Mouse (Mus musculus) midbrain, postnatal 0 days (tissue): ENCODE results near the gene Trarg1. TPM values are rescaled to one million over a fixed set of nuclear protein-coding genes. Genes with fewer than 3 reads are reported as not detected.

Experiments used
- ATAC-seq: fragments of 200-750 bp; cut with Nextera tagmentation; 2 replicates; pipeline ENCODE4 v1.8.0; 2017; ENCODE audit warnings: moderate number of reproducible peaks, mild to moderate bottlenecking, moderate TSS enrichment, moderate library complexity; ENCODE audit not compliant: low FRiP score
- DNase-seq: peaks from one replicate; pipeline ENCODE4 v3.0.0-alpha.2; 2015; ENCODE audit warnings: low spot score
- H3K27ac ChIP-seq: fragments of 300-500 bp; sonication (generic); 2 replicates; pipeline ENCODE4 v1.5.1; 2014; ENCODE audit warnings: low read depth, mild to moderate bottlenecking, low read length, mixed read lengths
- H3K27me3 ChIP-seq: fragments of 300-500 bp; sonication (generic); 2 replicates; pipeline ENCODE4 v1.6.1; 2014; ENCODE audit warnings: low read length, control low read depth, mixed read lengths; ENCODE audit not compliant: insufficient read depth
- H3K36me3 ChIP-seq: fragments of 300-500 bp; sonication (generic); 2 replicates; pipeline ENCODE4 v1.6.1; 2014; ENCODE audit warnings: low read length, control low read depth, mixed read lengths; ENCODE audit not compliant: insufficient read depth
- H3K4me1 ChIP-seq: fragments of 300-500 bp; sonication (generic); 2 replicates; pipeline ENCODE4 v1.6.1; 2014; ENCODE audit warnings: mild to moderate bottlenecking, control low read depth, antibody characterized with exemption, low read length, mixed read lengths; ENCODE audit not compliant: insufficient read depth
- H3K4me2 ChIP-seq: fragments of 300-500 bp; sonication (generic); 2 replicates; pipeline ENCODE4 v1.6.1; 2014; ENCODE audit warnings: low read depth, mild to moderate bottlenecking, low read length, mixed read lengths; ENCODE audit not compliant: poor library complexity, severe bottlenecking
- H3K4me3 ChIP-seq: fragments of 300-500 bp; sonication (generic); 2 replicates; pipeline ENCODE4 v1.5.1; 2014; ENCODE audit warnings: low read depth, mild to moderate bottlenecking, low read length, moderate library complexity
- H3K9ac ChIP-seq: fragments of 300-500 bp; sonication (generic); replicated peaks from 2 replicates; pipeline ENCODE4 v1.6.1; 2014; ENCODE audit warnings: mild to moderate bottlenecking, low read length, moderate library complexity, mixed read lengths; ENCODE audit not compliant: poor library complexity, severe bottlenecking
- H3K9me3 ChIP-seq: fragments of 300-500 bp; sonication (generic); 2 replicates; pipeline ENCODE4 v1.6.1; 2016; ENCODE audit warnings: low read length, control low read depth
- CTCF ChIP-seq: IDR thresholded peaks from 2 replicates; pipeline ENCODE4 v1.5.1; 2016; ENCODE audit warnings: antibody characterized with exemption, mild to moderate bottlenecking
- WGBS: fragments of 180-500 bp; shearing (Covaris S2); extraction: QIAGEN DNeasy Blood & Tissue Kit; methylation state at CpG from one replicate; pipeline ENCODE4 v1.1.7; 2014; 5-methylcytosine and 5-hydroxymethylcytosine counted together
- polyA plus RNA-seq: library from polyadenylated mRNA; unstranded; fragments of >200 nt; fragmentation: Nextera tagmentation; extraction: Ambion mirVana; gene quantifications from 2 replicates; pipeline ENCODE4 v1.2.1, GENCODE M21; 2015
- total RNA-seq: library from RNA; depleted of rRNA; stranded (reverse); fragments of >200 nt; gene quantifications from 2 replicates; pipeline ENCODE4 v1.2.3, GENCODE M21; 2014; rRNA removed

Trarg1 gene
- total and polyA plus RNA-seq, 2 experiments from 2014 or later = 0.27 to 0.80 TPM

DNA sequence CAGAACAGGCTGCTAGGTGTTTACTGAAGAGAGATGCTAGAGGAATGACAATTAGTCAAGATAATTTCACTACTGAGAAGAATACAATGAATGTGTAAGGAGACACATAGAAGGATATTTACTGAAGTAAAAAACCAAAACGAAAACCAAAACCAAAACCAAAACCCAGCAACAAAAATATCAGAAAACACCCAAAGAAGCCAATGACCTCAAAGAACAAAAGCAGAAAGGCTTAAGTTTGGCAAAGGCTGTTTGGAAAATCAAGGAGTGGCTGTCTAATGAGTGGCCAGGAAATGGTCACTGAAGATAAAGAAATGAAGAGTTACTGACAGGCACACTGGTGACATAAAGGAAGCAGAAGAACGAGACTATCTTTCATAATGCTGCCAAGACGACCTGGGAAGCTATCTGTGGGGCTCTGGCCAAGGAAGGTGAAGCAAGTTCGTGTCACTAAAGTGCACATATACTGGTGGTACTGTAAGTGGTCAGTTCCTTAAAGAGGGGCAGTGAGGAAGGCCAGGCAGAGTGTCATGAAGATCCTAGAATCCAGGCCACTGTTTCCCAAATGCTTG is 56.2 kb downstream of the Trarg1 start:
- Histone ChIP-seq H3K4me2 (no peak overlapping the region), H3K9ac (no peak overlapping the region), H3K4me1 (no peaks in the 10 kb centered on the region), H3K36me3 (peaks cover 34% of the 10 kb centered on the region), H3K27ac (no peak overlapping the region), H3K27me3 (no peaks in the 10 kb centered on the region), H3K9me3 (no peaks in the 10 kb centered on the region), H3K4me3 (no peak overlapping the region)
- no peak for TF ChIP-seq CTCF
- 74% methylated on average over 4 of the region's 4 CpGs for WGBS
- no peak for DNase-seq
- ATAC-seq = no peak

DNA sequence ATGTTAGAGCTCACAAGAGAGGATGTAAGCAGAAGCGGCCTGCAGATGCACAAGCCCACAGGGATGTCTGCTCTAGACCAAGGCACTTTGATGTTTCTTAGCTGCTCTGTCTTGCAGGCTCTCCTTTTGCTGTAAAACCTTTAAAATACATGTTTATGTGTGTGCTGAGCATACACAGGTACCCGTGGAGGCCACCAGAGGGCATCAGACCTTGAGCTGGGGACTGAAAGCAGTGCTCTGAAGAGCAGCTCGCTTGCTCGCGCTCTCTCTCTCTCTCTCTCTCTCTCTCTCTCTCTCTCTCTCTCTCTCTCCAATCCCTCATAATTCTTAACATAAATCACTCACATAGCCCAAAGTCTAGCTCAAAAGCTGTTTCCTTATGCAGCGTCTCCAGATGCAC is 59.5 kb downstream of the Trarg1 start:
- 73% methylated on average over 6 of the region's 6 CpGs for WGBS
- H3K36me3 ChIP-seq = peaks cover 20% of the 10 kb centered on the region

DNA sequence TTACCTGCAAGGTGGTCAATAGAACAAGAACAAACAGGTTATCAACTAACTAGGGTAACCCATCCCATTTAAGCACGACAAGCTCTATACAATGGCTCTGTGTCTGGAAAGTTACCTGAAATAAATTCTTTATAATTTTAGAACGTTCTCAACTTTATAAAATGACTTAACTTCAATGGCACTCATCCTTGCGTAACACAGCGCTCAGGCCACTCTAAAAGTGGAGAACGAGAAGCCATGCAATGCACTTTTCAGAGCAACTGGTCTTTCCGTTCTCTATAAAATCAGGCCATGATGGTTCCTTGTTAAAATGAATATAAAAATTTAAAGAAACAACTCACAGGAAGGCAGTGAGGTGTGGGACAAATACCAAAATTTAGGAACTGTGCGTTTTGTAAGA is 62.9 kb downstream of the Trarg1 start:
- Histone ChIP-seq H3K4me1 (no peaks in the 10 kb centered on the region), H3K4me2 (no peak overlapping the region), H3K4me3 (no peak overlapping the region), H3K36me3 (peaks cover 16% of the 10 kb centered on the region; the same call in 1 of the 2 replicates), H3K27me3 (no peaks in the 10 kb centered on the region), H3K9ac (no peak overlapping the region), H3K9me3 (no peaks in the 10 kb centered on the region), H3K27ac (no peak overlapping the region)
- TF ChIP-seq CTCF = no peak
- 96% methylated on average over 7 of the region's 7 CpGs for WGBS
- ATAC-seq = no peak
- no peak for DNase-seq

More for the DNA sequence above, 59.5 kb downstream of the Trarg1 start:
- no peak overlapping the region for H3K9ac ChIP-seq
- ATAC-seq (no peak), DNase-seq (peak; percentile 47)
- H3K27me3 ChIP-seq = no peaks in the 10 kb centered on the region
- H3K9me3 ChIP-seq = no peaks in the 10 kb centered on the region
- no peak overlapping the region for H3K4me3 ChIP-seq
- H3K4me1 ChIP-seq = no peaks in the 10 kb centered on the region
- peak; percentile 72 for TF ChIP-seq CTCF
- H3K27ac ChIP-seq = no peak overlapping the region
- no peak overlapping the region for H3K4me2 ChIP-seq

DNA sequence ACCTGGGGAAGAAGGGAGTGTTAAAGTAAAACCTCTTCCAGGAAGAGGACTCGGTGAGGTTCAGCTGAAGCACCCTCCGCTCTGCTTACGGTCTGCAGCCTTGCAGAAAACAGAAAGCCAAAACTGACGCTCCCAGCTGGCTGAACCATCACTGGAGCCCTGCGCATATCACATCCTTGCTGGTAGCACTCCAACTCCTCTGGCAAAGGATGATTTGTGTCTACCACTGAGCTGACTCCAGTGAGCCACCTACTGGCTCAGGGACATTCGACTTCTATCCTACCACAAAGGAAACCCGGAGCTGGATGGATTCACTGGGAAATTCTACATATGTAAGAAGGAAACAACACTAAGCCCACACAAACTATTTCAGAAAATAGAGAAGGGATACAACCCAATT is 64.9 kb downstream of the Trarg1 start:
- H3K9me3 ChIP-seq = no peaks in the 10 kb centered on the region
- peaks cover 31% of the 10 kb centered on the region for H3K36me3 ChIP-seq
- no peak overlapping the region for H3K4me2 ChIP-seq
- H3K27me3 ChIP-seq = no peaks in the 10 kb centered on the region
- WGBS = 70% methylated on average over 7 of the region's 7 CpGs
- no peak overlapping the region for H3K4me3 ChIP-seq
- no peak for ATAC-seq
- peak; percentile 73 for DNase-seq
- TF ChIP-seq CTCF = peak; percentile 68
- no peak overlapping the region for H3K9ac ChIP-seq
- no peaks in the 10 kb centered on the region for H3K4me1 ChIP-seq
- H3K27ac ChIP-seq = no peak overlapping the region

DNA sequence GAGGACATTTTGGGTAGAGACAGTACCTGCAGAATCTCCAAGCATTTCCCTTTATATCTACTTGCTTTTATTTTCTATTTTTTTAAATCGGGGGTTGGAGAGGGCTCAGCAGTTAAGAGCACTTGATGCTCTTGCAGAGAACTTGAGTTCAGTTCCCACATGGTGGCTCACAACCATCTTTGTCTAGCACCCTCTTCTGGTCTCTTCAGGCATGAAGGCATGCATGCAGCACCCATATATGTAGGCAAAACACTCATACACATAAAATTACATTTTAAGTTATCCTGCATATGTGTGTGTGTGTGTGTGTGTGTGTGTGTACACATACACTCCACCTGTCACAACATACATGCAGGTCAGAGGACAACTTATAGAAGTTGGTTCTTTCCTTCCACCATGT is 66.3 kb downstream of the Trarg1 start:
- no peaks in the 10 kb centered on the region for H3K27me3 ChIP-seq
- no peak for DNase-seq
- no peaks in the 10 kb centered on the region for H3K9me3 ChIP-seq
- no peak overlapping the region for H3K9ac ChIP-seq
- peaks cover 39% of the 10 kb centered on the region for H3K36me3 ChIP-seq
- peak; percentile 19; the same call in 1 of the 2 replicates for TF ChIP-seq CTCF
- no peak for ATAC-seq
- no peak overlapping the region for H3K4me3 ChIP-seq
- WGBS = 96% methylated on average over 1 of the region's 1 CpGs
- H3K4me1 ChIP-seq = no peaks in the 10 kb centered on the region
- H3K4me2 ChIP-seq = no peak overlapping the region
- H3K27ac ChIP-seq = no peak overlapping the region

Other genes with a start within 250 kb of the Trarg1 start
- 243 and 250 TPM in 2 replicates for gene Abr, start 57.5 kb upstream of the Trarg1 start, total RNA-seq
- gene Abr, start 57.5 kb upstream of the Trarg1 start, polyA plus RNA-seq = 99.4 and 102 TPM in 2 replicates
- gene Bhlha9, start 7.3 kb upstream of the Trarg1 start, total RNA-seq = 2.8 and 4.9 TPM in 2 replicates
- 1.9 and 2.1 TPM in 2 replicates for gene Bhlha9, start 7.3 kb upstream of the Trarg1 start, polyA plus RNA-seq
- 30.3 and 30.5 TPM in 2 replicates for gene Gosr1, start 83.8 kb downstream of the Trarg1 start, total RNA-seq
- 23.4 and 26.2 TPM in 2 replicates for gene Gosr1, start 83.8 kb downstream of the Trarg1 start, polyA plus RNA-seq
- 35.8 and 39.0 TPM in 2 replicates for gene Cpd, start 167.2 kb downstream of the Trarg1 start, total RNA-seq
- 4.2 and 5.3 TPM in 2 replicates for gene Cpd, start 167.2 kb downstream of the Trarg1 start, polyA plus RNA-seq
- gene Tmigd1, start 222.4 kb downstream of the Trarg1 start, total RNA-seq = not detected in 2 replicates
- 0.18 TPM in 1 of 2 replicates, not detected in the other for gene Tmigd1, start 222.4 kb downstream of the Trarg1 start, polyA plus RNA-seq
- gene Blmh, start 245.0 kb downstream of the Trarg1 start, total RNA-seq = 88.5 and 90.8 TPM in 2 replicates
- 116 and 127 TPM in 2 replicates for gene Blmh, start 245.0 kb downstream of the Trarg1 start, polyA plus RNA-seq